Mouse (Mus musculus): ENCODE results near the gene Mterf1b.
"Not testable (repeated sequence)": the region's sequence is repeated elsewhere in the genome, so short reads cannot be mapped to it uniquely, and the experiment has no call there.

The Mterf1b gene

GRCm38 (mm10) chr5:4191671-4192480 is at the start of gene Mterf1b:
Mterf1b (plus strand) TSS chr5:4192367.
- not testable (repeated sequence) for DNase-seq (ENCODE audit: low spot score in 2 of 2)

DNA sequence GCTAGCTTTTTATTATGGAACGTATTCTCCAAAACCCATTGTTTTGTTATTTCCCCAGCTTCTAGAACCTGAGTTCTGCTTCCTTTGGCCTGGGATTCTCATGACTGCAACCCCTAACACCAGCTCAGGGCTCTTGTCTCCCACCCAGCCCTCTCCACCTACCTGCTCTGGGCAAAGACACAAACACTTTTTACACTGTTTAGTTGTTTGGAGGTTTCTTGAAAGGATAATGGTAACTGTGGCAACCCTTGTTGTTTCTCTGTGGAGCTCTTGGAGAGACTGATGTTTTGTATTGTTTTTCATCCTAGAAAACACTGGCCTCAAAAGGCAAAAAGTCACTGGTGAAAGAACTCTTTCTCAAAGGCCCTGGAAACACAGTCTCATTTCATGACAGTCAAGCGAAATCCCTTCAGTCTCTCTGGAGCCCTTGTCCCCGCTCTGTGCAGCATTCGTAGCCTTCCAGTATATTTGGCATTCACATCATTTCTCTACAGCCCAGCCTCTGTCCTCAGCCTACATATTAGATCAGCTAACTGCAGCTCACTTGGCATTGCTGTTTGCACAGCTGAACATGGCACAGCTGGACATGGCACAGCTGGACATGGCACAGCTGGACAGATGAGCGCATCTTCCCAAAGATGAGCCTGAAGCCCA is 32.6 kb upstream of the Mterf1b start:
- DNase-seq (ENCODE audit: low spot score in 2 of 2): not testable (repeated sequence)

- no peak for DNase-seq (ENCODE audit: low spot score in 2 of 2)
Measured at GRCm38 (mm10) chr5:4161554-4161953, 30.6 kb upstream of the Mterf1b start.

DNA sequence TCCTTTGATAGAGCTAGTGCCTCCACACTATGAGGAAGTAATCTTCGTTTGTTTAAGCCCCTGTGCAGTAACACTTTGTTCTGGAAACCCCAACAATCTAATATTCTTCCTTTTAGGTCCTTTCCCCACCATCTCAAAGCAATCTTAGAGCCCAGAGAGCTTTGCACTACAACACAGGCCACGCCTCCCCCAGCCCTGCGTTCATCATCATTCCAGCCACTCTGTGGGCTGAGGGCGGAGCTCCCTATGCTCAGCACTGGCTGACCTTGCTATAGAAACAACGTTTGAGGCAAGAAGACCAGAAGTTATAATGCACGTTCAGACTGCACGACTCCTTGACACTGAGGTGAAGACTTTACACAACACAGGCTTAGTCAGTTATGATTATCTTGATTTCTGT is 29.7 kb upstream of the Mterf1b start:
- DNase-seq (ENCODE audit: low spot score in 2 of 2): no peak

- DNase-seq (ENCODE audit: low spot score in 2 of 2): not testable (repeated sequence)
Measured at GRCm38 (mm10) chr5:4167813-4168529, 24.2 kb upstream of the Mterf1b start.

DNA sequence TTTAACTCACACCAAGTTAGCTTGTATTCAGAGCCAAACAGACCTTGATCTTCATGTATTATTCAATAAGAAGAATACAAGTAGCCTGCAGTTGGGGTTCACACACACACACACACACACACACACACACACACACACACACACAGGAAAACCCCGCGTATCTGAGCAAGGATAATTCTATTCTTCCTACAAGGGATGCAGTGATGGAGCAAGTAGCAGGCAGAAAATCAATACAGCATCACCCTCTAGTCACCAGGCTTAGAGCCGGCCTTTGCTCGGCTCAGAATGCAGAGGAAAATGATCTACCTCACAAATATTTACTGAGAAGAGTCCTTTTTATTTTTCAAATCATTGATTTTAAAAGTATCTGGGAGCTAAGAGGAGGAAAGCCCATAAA is 23.6 kb upstream of the Mterf1b start:
- not testable (repeated sequence) for DNase-seq (ENCODE audit: low spot score in 2 of 2)

DNA sequence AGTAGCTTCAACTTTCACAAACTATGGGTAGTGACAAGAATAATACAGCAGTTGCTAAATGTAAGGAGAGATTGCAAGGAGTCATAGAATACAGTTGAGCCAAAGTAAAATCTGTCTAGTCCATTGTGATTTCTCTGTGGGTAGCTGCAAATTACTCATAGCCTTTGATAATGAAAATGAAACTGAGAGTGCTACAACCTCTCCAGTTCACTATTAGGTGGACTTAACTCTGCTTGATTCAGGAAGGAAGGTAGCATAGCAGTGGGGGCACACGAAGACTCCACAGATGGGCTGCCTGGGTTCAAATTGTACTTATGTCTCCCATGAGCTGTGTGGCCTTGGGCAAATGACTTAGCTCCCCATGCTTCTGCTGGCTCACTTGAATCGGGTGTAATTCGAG is 15.7 kb upstream of the Mterf1b start:
- DNase-seq (ENCODE audit: low spot score in 2 of 2): not testable (repeated sequence)

DNA sequence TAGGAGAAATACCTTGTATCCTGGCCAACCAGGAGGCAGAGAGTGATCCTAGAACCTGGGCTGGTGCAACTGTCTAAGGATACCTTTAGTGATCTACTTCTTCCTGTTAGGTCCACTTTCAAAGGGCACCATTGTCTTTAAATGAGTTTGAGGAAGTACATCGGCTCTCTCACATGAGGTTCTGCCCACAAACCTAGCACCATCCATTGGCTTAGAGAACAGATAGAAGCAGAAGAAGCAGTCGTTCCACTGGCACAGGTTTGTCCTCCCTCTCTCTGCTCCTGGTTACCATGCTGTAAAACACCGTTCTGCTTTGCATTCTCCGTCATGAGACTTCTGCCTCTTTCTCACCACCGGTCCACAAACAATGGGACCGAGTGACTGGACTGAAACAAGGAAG is 12.8 kb upstream of the Mterf1b start:
- no peak for DNase-seq (ENCODE audit: low spot score in 2 of 2)

GRCm38 (mm10) chr5:4186815-4187214 is 5.4 kb upstream of the Mterf1b start:
- no peak for DNase-seq (ENCODE audit: low spot score in 2 of 2)

DNA sequence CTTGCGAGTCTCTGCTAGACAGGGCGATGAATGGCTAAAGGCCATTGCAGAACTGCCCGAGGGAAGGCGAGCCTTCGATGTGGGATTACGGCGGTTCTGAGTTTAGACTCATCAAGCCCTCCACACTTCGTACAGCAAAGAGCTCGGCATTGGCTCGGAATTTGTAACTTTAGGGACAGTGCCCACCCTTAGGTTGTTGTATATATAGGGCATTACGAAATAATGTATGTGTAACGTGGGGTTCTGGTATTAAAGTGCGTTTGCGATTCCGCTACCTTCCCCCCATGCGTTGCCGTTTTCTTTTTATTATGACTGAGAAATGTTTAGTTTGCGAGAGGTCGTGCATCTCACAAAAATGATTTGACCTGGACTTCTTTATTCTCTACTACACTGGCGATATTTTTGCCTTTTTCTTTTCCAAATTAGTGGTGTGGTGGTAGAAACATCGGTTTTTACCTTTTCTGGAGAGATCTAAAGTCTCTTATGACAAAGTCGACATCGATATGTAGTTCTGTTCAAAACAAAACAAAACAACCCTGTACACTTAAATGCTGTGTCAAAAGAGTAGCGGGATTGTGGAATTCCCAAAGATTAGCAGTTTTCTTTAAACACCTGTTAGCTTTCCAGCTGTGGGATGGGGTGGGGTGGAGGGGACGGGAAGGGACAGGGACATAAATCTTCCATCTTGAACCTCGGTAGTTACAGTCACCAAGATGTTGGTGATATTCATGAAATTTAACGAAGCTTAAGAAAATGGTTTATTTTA is 497 bp downstream of the Mterf1b start:
- DNase-seq (ENCODE audit: low spot score in 2 of 2): not testable (repeated sequence)

DNA sequence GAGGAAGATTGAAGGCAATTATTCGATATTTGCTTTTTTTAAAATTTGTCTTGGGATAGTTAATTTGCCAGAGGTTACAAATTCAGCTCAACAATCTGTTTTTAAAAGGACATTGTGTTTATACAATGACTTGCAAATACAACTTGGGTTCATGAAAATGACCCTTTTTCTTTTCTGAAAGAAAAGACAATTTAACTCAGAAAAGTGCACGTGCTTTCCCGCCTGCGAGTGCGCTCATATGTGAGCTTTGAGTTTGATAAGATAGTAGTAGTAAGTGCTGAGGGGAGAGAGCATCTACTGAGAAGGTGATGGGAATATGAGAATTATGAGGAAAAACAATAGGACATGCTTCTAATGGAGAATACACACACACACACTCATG is 1.1 kb downstream of the Mterf1b start:
- DNase-seq (ENCODE audit: low spot score in 2 of 2): no peak

DNA sequence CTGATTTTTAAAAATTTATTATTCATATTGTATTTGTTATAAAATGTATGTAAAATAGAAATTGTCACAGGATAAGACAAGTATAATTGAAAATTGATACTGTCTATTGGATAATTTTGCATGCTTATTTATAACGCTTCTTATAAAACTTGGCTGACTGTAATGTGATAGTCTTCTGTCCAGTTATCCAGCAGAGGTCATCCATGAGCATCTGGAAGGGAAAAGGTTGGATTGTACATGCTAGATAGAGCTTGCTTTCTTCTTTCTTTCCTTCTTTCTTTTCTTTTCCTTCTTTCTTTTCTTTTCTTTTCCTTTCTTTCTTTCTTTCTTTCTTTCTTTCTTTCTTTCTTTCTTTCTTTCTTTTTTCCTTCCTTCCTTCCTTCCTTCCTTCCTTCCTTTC is 2.0 kb downstream of the Mterf1b start:
- no peak for DNase-seq (ENCODE audit: low spot score in 2 of 2)

DNA sequence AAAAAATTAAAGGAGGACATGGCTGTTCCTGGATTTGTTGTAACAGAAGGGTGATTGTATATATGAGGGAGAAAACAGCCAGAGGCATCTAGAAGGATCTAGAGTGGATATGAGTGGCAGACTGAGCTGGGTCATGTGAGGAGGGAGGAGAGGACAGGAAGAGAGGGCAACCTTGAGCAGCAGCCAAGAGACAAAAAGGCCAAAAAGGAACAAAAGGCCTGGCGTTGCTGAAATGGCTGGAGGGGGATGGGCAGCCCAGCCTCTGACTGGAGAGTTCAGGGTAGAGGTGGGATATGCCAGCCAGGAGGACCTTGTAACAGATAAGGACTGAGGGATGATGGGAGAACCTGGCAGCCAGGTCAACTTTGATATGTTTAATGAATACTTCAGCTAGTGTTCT is 2.9 kb downstream of the Mterf1b start:
- DNase-seq (ENCODE audit: low spot score in 2 of 2): no peak

GRCm38 (mm10) chr5:4201368-4201767 is 9.2 kb downstream of the Mterf1b start:
- no peak for DNase-seq (ENCODE audit: low spot score in 2 of 2)

GRCm38 (mm10) chr5:4202276-4202810 is 10.2 kb downstream of the Mterf1b start:
- not testable (repeated sequence) for DNase-seq (ENCODE audit: low spot score in 2 of 2)

GRCm38 (mm10) chr5:4210082-4210481 is 17.9 kb downstream of the Mterf1b start:
- DNase-seq (ENCODE audit: low spot score in 2 of 2): not testable (repeated sequence)

GRCm38 (mm10) chr5:4221309-4221708 is 29.1 kb downstream of the Mterf1b start:
- no peak for DNase-seq (ENCODE audit: low spot score in 2 of 2)

DNA sequence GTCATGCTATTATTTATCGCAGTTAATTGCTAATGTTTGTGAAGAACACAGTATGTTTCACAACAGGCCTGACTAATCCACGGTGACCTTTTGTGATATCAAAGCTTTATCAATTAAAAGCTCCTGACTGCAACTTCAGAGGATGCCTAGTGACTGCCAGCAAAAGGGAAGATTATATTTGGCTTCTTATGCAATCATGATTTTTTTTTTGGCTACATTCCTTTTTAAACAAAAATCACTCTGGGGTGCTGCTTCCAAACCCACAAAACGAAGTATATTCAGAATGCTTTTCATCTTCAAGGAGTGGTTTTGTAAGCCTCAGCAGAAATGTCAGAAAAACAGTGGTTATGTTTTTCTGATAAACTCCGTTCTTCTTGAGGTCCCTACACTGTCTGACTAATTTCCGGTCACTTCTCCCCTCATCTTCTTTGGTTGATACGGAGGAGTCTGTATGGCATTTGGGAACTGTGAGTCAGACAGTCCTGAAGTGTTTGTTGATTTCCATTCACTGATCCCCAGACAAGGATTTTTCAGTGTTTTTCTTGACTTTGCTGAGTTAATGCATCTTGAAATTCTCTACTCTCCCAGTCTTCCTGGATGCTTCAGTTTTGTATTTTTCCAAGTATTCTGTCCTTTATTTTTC is 29.9 kb downstream of the Mterf1b start:
- no peak for DNase-seq (ENCODE audit: low spot score in 2 of 2)

DNA sequence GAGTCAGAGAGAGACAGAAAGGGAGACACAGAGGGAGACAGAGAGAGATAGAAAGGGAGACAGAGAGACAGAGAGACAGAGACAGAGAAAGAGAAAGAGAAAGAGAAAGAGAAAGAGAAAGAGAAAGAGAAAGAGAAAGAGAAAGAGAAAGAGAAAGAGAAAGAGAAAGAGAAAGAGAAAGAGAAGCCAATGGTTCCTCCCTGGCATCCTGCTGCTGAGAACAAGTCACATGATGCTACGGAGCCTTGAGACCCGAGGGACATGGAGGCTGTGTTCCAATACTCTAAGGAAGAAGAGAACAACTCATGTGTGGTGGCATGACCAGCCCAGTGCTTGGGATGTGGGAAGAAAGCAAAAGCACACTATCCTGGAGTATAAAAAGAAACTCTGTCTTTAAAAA is 40.0 kb downstream of the Mterf1b start:
- DNase-seq (ENCODE audit: low spot score in 2 of 2): no peak

- DNase-seq (ENCODE audit: low spot score in 2 of 2): no peak
Measured at GRCm38 (mm10) chr5:4234505-4234904, 42.3 kb downstream of the Mterf1b start.

DNA sequence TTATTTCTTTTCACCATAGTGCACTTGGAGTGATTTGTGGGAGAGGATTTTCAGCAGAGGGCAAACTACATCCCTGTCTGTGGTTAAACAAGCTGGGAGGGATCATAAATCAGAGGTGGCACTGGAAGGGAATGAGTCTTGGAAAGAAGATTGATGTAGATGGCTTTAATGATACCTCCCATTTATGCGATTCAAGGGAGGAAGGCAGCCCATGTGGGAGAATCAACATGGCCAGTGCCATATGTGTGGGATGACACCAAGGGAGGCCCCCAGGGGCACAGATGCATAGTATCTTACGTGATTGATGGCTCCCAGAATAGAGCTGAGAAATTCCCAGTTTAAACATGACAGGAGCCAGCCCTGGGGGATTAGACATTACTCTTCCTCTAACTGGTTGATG is 48.0 kb downstream of the Mterf1b start:
- DNase-seq (ENCODE audit: low spot score in 2 of 2): no peak

All from spleen, postnatal 14 days (tissue).